Mouse (Mus musculus) gastrocnemius, postnatal 36 days (tissue): Measurements from ENCODE around the gene Ankrd42. TPM values are rescaled to one million over a fixed set of nuclear protein-coding genes. Genes with fewer than 3 reads are reported as not detected.

Experiments used
- DNase-seq, 2 experiments: peaks; one replicate each; pipeline ENCODE4 v3.0.0; 2022
- intact Hi-C: fragments of 180-260 bp; cut with DNase I; formaldehyde crosslinking; loops from one replicate; pipeline ENCODE4 v1.15.1; 2025
- total RNA-seq, 2 experiments: library from RNA; stranded (reverse); gene quantifications; 2 replicates each; pipeline ENCODE4 v1.2.3; 2021

Gene Ankrd42
- total RNA-seq, 2 experiments from 2014 or later: 0.31 to 0.69 TPM

- intact Hi-C loops: no loop called here
Measured at GRCm38 (mm10) chr7:92580491-92581207, 56.3 kb downstream of the Ankrd42 start.

GRCm38 (mm10) chr7:92566775-92567174 is 70.2 kb downstream of the Ankrd42 start:
- intact Hi-C loops: no loop called here
- no peak for DNase-seq

More at GRCm38 (mm10) chr7:92580491-92581207, 56.3 kb downstream of the Ankrd42 start:
- no peak for DNase-seq

- DNase-seq: peak; percentile 73 to 87
- intact Hi-C loops: loop anchor here (5.0 kb wide), 1 partner anchor 181 kb away; the partner anchor contains the start of gene Rab30
Measured at GRCm38 (mm10) chr7:92560986-92561876, 75.7 kb downstream of the Ankrd42 start, which contains the start of gene Ccdc90b. TSS of gene Ccdc90b (plus strand) at chr7:92561149.

GRCm38 (mm10) chr7:92558744-92559143 is 78.2 kb downstream of the Ankrd42 start:
- intact Hi-C loops: no loop called here
- DNase-seq: no peak

GRCm38 (mm10) chr7:92550990-92551392 is 86.0 kb downstream of the Ankrd42 start:
- DNase-seq: no peak
- intact Hi-C loops: no loop called here

GRCm38 (mm10) chr7:92550248-92550989 is 86.5 kb downstream of the Ankrd42 start:
- DNase-seq: no peak
- intact Hi-C loops: no loop called here

- intact Hi-C loops: loop anchor here (5.0 kb wide), 1 partner anchor 444 kb away; no protein-coding TSS in a partner anchor
- no peak for DNase-seq
Measured at GRCm38 (mm10) chr7:92546763-92547162, 90.2 kb downstream of the Ankrd42 start.

- DNase-seq: no peak
- intact Hi-C loops: no loop called here
Measured at GRCm38 (mm10) chr7:92532351-92533036, 104.4 kb downstream of the Ankrd42 start.

Other genes with a start within 250 kb of the Ankrd42 start
- gene Ccdc90b, start 76.0 kb downstream of the Ankrd42 start, total RNA-seq: 10 to 100 TPM; 16.9 to 18.9 TPM
- gene Pcf11, start 32.8 kb upstream of the Ankrd42 start, total RNA-seq: 10 to 100 TPM; 20.6 to 25.4 TPM
- gene Rab30, start 104.5 kb upstream of the Ankrd42 start, total RNA-seq: 1 to 10 TPM; 5.7 to 6.6 TPM
- under 1 TPM; 0.12 to 0.18 TPM for gene Ddias, start 237.1 kb upstream of the Ankrd42 start, total RNA-seq
- gene Prcp, start 237.3 kb upstream of the Ankrd42 start, total RNA-seq: 1 to 10 TPM; 4.2 to 4.7 TPM